Mouse (Mus musculus): ENCODE results near the gene Adamtsl1.

The Adamtsl1 gene

DNA sequence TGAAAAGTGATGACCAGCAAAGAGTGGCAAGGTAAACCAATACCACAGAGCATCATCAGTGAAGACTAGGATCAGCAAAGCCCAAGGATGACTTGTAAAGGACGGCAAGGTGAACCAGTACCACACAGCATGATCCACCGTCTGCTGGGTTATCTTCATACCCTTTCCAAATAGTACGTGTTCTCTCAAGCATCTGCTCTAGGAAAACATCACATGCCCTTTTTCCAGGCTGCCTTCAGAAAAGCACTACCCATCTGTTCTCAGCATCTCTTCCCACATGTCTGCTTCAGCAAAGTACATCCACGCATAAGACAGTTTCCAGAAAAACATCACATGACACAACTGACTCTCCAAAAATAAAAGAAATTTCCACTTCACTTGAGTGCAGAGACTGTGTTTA lies 408.8 kb downstream of the Adamtsl1 start:
- DNase-seq (ENCODE audit: low spot score) = no peak

DNA sequence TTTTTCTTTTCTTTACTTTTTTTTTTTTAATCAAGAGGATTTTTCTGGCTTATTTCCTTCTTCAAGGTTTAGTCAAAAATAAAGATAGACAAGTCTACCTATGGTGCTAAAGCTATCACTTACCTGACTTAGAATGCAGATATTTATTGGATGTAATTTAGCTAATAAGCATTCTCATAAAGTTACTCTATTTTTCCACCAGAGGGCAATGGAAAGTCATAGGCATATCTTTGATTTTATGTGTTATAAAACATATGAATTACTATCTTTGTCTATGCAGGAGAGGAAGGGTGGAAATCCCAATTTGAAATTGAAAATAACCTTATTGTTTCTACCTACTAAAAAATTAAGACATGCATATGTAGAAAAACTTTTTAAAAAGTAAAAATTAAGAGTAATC lies 418.2 kb downstream of the Adamtsl1 start:
- no peak for DNase-seq (ENCODE audit: low spot score)

DNA sequence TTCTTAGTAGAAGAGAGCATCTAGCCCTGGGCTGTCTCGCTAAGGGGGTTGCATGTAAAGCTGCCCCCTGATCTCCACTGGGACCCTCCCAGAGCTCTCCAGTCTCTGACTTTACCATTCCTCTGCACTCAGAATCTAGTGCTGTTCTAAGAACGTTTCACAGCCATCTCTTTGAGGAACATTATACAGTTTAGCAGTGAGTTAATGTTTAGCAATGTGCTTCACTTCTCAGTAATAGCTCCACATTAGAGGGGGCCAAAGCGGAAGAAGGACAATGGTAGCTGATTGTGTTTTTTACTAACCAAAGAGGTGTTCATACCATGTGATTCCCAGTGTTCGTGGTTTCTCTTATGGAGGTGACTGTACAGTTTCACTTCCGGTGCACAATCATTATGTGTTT lies 425.5 kb downstream of the Adamtsl1 start:
- no peak for DNase-seq (ENCODE audit: low spot score)

DNA sequence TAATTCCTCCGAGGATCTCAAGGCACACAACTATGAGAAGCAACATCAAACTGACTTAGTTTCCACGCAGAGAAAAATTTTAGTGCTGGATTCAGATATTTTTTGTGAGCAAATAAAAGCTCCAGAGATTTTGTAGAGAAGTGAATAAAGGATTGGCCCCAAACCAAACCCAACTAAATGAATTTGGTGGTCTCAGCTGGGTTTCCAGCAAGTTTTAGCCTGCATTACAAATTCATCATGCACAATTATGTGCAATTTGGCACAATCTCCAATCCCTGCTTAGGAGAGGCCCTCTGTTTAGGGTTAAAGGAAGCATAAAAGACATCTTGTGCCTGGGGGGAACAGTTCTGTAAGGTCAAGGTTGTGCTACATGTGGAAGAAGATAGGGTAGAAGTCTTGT lies 427.9 kb downstream of the Adamtsl1 start:
- DNase-seq (ENCODE audit: low spot score) = no peak

DNA sequence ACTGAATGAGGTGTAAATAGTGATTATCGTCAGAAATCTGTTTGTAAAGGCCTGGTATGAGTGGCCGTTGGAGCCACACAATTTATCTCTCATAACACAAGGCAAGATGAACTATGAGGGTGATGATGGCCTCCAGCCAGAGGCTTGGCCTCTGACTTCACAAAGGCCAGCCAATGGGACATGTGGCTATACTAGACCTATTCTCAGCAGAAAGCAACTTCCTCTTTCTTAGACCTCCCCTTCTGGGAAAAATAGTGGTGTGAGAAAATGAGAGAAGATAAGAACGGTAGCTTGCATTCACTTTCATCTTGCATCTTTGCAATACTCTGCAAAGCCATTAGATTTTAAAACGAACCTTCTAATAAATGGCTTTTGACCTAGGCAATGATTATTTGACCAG lies 439.6 kb downstream of the Adamtsl1 start:
- no peak for DNase-seq (ENCODE audit: low spot score)

DNA sequence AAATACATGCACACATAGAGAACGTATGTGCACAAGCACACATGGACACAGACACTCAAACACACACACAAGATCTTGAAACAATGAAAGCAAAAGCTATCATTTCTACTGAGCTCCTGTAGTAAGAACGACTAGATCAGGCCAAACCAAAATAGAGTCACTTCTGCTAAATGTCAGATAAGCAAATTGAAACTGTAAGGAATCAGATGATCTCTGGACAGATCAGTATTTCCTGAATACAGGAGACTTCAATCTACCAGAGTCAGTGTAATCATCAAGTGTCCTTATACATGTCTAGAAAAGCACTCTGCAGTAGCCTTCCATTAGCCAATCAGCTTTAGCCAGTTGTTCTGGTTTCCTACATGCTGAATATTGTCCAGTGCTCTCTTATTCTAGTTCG lies 441.4 kb downstream of the Adamtsl1 start:
- DNase-seq (ENCODE audit: low spot score) = no peak

DNA sequence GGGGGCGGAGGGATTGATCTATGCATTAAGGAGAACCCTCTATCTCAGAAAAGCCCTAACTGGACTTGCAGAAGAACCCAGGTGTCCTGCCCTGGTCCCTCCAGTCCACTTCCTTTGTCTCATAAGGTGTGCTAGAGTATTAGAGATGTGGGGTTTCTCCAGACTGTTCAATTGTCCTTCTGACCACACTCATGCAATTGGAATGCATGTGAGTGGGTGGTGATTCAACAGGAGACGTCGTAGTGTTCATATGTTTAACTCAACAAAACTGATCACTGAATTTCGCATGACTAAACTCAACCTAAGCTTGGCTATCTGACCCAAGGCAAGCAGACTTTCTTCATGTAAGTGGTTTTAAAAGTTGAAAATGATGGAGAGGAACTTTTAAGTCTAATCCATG lies 443.3 kb downstream of the Adamtsl1 start:
- DNase-seq (ENCODE audit: low spot score) = no peak

DNA sequence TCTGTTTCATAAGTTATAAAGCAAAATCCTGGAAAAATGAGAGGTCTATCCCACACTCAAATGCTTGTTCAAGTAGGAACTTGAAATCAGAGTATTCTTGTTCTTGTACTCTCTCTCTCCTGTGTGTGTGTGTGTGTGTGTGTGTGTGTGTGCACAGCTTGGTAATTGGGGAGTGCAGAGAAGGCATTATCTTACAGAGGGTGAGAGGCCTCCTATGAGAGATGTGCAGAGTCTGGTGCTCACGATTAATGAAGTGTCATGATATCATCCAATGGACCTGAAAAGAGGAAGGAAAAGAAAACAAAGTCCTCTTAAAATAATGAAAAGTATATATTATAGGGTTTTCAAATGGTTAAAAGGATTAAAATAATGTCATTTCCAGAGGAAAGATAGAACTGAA lies 443.9 kb downstream of the Adamtsl1 start:
- DNase-seq (ENCODE audit: low spot score) = no peak

DNA sequence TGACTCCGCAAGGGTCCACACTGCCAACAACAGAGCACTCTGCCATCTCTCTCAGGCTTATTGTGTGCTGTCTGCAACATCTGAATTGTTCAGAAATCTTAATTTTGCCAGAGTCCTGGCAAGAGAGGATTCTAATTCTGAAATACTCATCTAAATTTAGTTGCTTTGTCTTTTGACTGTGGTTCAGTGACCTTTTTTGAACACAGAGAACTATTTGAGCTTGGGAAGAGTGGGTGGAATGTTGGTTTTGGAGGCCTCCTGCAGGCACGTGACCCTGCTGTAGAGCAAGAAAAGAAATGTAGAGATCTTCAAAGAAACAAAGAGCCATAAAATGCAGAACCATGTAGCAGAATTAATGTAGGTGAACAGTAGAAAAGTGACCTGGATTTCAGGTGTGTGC lies 445.0 kb downstream of the Adamtsl1 start:
- DNase-seq (ENCODE audit: low spot score) = no peak

DNA sequence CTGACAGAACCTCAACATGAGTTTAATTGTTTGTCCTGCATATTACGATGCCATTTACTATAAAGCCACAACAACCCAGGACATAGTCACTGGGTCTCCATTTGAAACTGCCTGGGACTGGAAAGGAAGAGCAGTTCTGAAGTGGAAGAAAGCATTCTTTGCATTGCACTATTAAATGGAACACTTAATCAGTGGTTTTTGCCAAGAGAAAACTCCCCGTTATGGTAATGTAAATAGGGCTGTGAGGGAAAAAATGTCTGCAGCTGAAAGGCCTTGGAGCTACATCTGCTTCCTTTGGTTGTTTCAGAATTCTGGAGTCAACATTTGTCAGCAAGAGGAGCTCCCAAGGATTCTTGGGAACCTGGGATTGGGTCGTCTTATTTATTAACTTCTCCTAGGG lies 462.2 kb downstream of the Adamtsl1 start:
- DNase-seq (ENCODE audit: low spot score) = no peak

DNA sequence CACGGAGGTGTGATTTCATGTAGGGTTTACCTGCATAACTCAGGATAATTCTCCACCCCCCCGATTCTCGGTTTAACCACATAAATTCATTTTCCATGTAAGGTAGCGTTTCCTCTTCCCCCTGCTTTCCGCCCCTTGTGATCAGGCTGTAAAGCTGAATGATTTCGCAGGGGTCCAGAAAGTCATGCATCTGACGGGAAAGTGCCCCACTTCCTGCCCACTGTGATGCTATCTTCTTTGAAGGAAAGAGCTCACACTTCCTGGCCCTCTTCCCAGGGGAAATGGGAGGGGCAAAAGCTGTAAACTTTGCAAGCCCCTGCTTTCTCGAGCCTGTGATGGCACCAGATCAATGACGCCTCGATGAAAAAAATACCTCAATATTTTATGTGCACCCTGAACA lies 465.2 kb downstream of the Adamtsl1 start:
- DNase-seq (ENCODE audit: low spot score) = no peak

DNA sequence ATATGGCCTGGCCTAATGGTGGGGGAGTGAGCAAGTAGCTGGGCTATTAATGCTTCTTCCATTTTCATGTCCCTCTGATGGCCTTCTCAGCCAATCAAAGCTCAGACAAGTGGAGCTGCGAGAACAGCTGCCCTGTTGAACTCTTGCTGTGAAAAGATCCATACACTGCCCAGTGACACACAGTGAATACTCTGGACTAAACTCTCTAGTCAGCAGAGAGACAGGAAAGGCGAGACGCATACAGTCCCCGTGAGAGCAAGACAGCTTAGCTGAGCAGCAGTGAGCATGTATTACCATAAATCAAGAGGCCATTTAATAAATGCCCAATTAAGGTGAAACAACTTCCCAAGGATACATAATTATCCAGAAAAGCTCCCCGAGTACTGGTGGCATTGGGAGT lies 492.6 kb downstream of the Adamtsl1 start:
- no peak for DNase-seq (ENCODE audit: low spot score)

DNA sequence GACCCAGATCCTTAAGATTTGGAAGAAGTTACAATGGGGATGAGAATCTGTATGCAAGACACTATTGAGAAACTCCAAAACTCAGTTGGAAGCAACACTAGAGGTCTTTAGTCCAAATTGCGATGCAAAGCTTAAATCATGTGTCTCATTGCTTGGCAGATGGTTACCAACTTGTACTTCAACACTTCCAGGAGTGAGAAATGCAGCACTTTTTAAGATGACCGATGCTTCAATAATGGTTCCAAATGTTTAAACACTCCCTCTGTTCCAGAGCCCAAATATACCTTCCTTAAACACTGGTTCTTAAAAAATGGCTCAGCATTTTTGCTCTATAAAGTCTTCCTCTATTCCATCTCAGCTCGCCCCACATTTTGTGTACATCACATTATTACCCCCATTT lies 499.7 kb downstream of the Adamtsl1 start:
- no peak for DNase-seq (ENCODE audit: low spot score)

DNA sequence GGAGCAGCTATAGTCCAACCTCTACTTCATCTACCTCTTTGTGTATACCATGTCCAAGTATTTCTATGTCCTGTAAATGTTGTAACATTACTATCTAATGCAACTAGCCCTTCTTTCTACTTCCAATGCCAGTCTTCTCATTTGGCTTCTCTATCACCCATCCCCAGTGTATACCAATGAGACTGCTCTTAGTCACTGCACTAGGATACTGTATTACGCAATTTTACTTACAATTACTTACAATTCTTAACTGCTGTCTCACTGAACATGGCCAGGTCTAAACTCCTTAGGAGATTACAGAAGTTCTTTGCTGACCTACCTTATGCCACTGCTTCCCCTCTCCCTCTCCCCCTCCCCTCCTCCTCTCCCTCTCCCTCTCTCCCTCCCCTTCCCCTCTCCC lies 505.0 kb downstream of the Adamtsl1 start:
- no peak for DNase-seq (ENCODE audit: low spot score)

DNA sequence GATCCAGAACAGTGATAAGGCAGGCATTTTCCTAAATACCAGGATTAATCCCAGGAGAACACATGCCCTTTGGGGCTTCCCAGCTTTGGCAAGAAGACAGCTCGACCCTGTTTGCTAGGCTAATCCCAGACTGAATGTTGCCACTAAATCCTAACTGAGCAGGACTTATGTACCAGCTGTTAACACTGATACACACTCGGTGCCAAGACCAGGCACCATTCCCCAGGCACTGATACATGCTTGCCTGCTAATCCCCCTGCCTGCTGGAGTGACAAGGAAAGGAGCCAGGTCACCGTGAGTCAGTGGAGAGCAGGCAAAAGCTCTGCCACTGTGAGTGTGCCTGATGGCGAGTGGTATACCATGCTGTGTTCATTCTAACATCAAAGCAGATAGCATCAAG lies 505.6 kb downstream of the Adamtsl1 start:
- no peak for DNase-seq (ENCODE audit: low spot score)

DNA sequence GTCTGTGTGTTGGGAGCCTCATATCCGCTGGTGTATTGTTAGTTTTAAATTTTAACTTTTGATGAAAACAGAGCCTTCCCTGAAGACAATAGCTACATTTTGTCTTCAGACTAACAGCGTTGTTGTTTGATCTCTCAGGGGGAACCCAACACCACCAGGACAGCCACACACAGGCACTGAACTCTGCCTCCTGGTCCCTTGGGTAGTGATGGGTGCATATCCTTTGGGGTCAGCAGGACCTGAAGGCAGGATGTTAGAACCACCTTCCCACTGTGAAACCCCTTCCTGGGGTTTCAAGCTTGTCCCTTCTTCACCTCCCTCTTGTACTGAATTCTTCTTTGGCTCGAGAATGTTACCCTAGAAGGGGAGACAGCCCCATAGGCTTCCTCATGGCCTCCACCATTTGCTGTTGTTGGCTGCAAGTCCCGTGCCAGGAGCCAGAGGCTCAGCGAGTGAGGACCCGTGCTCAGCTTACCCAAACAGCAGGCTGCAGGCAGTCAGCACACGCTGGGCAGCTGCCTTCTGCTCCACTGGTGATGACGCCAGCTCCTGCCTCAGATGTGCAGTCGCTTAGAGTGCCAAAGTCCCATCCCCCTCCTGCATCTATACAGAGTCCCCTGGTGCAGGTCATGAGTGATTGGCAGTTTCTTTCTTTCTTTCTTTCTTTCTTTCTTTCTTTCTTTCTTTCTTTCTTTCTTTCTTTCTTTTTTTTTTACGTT lies 506.6 kb downstream of the Adamtsl1 start:
- no peak for DNase-seq (ENCODE audit: low spot score)

DNA sequence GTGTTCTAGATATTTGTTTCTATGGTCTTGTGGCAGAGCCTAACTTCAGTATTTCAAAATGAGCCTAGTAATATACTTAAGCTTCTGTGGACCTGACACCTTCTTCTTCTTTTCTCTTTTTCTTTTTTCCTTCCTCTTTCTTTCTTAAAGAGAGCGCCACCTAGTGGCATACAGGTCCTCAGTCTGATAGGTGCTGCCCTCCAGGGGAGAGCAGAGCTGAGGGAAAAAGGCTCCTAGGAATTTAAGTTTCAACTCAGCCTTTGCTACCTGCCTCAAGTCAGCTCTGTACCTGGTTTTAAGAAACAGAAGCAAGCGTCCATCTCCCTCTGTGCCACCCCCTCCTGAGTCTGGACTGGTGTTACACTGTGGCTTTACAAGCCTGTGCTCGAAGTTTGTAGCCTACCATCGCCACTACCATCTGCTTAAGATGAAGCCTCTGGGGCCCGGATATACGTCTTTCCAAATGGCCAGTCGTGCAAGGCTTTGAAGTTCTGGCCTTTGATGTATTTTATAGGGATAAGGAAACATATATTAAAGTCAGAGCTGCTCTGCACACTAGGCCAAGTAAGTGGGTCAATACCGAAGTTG lies 510.7 kb downstream of the Adamtsl1 start:
- DNase-seq (ENCODE audit: low spot score) = no peak

DNA sequence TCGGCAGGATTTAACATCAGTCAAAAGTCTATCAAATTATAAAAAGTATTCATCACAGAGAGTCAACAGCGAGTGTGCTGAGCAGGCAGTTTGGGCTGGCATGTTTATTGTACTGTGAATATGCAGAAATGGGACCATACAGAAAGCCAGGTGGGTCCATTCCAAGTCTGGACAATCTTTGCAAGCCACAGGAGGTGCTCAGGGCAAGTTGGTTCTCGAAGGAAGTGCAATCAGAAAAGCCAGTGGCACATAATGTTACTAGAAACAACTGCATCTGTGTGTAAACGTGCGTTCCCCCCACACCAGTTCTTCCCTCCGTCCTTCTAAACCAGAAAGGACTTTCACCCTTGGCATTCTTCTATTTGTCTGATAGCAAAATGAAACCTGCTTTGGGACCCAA lies 515.5 kb downstream of the Adamtsl1 start:
- no peak for DNase-seq (ENCODE audit: low spot score)

DNA sequence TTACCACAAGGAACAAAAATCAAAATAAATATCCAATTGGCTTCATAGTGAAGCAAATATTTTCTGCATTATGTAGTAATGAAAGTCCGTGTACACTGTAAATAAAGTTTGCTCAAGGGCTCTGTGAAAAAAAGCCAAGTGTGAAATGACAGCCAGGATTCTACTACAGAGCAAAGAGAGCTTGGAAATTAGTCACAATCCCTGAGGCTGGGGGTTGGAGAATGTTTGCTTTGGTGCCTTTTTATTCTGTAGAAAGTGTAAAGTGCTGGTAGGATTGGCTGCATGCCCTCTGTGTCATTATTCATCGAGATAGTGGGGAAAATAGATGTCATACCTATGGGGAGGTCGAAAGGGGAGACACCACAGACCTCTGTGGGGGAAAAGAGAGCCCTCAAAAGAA lies 516.2 kb downstream of the Adamtsl1 start:
- no peak for DNase-seq (ENCODE audit: low spot score)

DNA sequence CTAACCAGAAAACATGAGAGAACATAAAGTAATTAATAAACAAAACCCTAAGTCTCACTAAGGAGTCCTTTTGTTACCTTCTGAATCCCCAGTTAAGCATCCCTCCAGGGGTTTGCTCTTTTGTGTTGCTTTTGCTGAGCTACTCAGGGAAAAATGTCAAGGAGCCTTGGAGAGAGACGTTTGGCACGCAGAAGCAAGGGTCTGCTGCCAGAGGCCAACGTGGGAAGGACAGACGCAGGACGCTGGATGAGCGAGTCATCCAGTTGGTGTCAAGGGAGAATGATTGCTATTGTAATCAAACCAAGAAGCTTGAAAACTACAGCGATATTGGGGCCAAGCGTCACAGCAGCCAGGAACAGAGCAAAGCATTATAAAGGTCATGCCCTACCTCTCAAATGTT lies 517.1 kb downstream of the Adamtsl1 start:
- no peak for DNase-seq (ENCODE audit: low spot score)

DNA sequence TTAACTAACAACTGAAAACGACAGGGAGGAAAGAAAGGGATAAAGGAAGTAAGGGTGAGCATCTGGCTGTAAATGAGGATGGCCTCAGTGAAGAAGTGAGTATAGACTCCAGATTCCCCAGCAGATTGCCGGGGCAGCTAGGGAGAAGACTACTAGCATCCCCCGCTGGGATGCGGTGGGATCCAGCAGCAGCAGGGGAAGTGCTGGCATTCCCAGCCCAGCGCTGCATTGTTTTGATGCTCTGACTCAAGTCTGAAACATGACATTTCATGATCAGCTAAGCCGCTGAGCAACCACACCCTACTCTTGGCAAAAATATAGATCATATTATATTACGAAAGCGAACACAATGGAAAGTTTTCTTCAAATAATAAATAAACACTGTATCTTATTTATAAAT lies 526.9 kb downstream of the Adamtsl1 start:
- no peak for DNase-seq (ENCODE audit: low spot score)

DNA sequence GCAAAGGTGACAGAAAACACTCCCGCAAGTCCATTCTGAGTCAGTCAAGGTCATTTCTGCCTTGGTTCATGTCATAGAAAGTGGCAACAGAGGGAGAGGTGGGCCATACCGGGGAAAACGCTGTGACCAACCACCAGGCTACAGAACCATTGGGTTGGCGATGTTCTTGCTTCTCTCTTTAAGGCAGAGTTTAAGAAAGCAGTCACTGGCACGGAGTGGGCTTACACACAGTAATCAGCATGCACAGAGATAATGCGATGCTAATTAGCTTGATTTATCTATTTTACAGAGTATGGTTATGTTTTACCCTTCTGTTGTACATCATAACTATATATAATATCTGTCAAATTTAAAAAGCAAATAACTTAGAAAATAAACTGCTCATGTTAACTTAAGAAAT lies 531.5 kb downstream of the Adamtsl1 start:
- no peak for DNase-seq (ENCODE audit: low spot score)

DNA sequence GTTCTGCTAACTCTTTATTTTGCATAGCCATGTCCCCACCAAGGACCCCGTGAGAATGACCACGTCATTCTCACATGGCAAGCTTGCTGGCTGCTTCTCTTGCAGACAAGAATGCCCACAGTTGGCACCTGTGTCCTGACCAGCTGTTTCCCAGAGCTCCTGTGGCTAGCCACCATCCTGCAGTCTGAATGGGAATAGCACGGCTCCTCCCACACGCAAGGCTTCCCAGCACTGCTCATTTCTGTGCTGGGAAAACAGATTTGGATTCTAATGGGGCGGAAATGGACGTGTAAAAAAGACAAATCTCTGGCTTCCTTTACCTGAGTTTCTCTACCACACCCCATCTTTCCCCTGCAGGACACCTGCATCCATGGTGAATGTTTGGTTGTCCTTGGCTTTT lies 531.9 kb downstream of the Adamtsl1 start:
- no peak for DNase-seq (ENCODE audit: low spot score)

DNA sequence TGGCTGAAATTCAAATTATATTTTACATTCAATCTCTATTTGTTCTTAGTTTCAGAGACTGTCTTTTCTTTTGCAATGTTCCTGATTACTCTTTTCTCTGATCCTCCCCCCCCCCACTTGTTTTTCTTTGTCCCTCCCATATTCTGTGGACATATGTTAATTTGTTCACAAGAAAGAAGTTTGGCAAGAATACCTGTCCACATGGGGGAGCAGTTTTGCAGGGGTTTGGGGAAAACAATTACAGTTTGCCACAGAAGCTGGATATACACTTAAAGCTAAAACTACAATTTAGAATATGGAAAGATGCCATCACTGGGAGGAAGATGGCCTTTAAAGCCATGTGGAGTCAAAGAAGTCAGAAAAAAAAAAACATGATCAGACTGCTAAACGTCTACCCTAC lies 532.9 kb downstream of the Adamtsl1 start:
- DNase-seq (ENCODE audit: low spot score) = no peak
